Mouse (Mus musculus) midbrain, embryonic 16.5 days (tissue): ENCODE measurements at regions not wholly inside any gene's neighbourhood (a gene's known extent, or its start where the extent isn't known, plus 50 kb on each side); places are given as distances from the start of the nearest gene placed in this dataset.

Experiments used
- ATAC-seq: fragments of 200-750 bp; cut with Nextera tagmentation; 2 replicates; pipeline ENCODE4 v1.8.0; 2017; ENCODE audit warnings: moderate TSS enrichment
- H3K27ac ChIP-seq: fragments of 300-500 bp; sonication (generic); 2 replicates; pipeline ENCODE4 v1.5.1; 2014; ENCODE audit warnings: mild to moderate bottlenecking, low read length, mixed read lengths
- H3K27me3 ChIP-seq: fragments of 300-500 bp; sonication (generic); 2 replicates; pipeline ENCODE4 v1.6.1; 2014; ENCODE audit warnings: low read depth, low read length, mixed read lengths; ENCODE audit not compliant: control insufficient read depth, insufficient read depth
- H3K36me3 ChIP-seq: fragments of 300-500 bp; sonication (generic); 2 replicates; pipeline ENCODE4 v1.6.1; 2014; ENCODE audit warnings: mild to moderate bottlenecking, low read length, moderate library complexity, mixed read lengths; ENCODE audit not compliant: control insufficient read depth, insufficient read depth
- H3K4me1 ChIP-seq: fragments of 300-500 bp; sonication (generic); 2 replicates; pipeline ENCODE4 v1.6.1; 2014; ENCODE audit warnings: mild to moderate bottlenecking, low read length, mixed read lengths; ENCODE audit not compliant: control insufficient read depth, insufficient read depth
- H3K4me2 ChIP-seq: fragments of 300-500 bp; sonication (generic); 2 replicates; pipeline ENCODE4 v1.6.1; 2014; ENCODE audit warnings: mild to moderate bottlenecking, low read length, mixed read lengths
- H3K4me3 ChIP-seq: fragments of 300-500 bp; sonication (generic); 2 replicates; pipeline ENCODE4 v1.5.1; 2014; ENCODE audit warnings: low read depth, mild to moderate bottlenecking, low read length, moderate library complexity, mixed read lengths
- H3K9ac ChIP-seq: fragments of 300-500 bp; sonication (generic); 2 replicates; pipeline ENCODE4 v1.6.1; 2014; ENCODE audit warnings: low read depth, low read length, mixed read lengths
- H3K9me3 ChIP-seq: fragments of 300-500 bp; sonication (generic); replicated peaks from 2 replicates; pipeline ENCODE4 v1.6.1; 2014; ENCODE audit warnings: mild to moderate bottlenecking, low read length, mixed read lengths; ENCODE audit not compliant: control insufficient read depth, poor library complexity, severe bottlenecking
- WGBS: fragments of 180-500 bp; shearing (Covaris S2); extraction: QIAGEN DNeasy Blood & Tissue Kit; methylation state at CpG from one replicate; pipeline ENCODE4 v1.1.7; 2014; 5-methylcytosine and 5-hydroxymethylcytosine counted together

DNA sequence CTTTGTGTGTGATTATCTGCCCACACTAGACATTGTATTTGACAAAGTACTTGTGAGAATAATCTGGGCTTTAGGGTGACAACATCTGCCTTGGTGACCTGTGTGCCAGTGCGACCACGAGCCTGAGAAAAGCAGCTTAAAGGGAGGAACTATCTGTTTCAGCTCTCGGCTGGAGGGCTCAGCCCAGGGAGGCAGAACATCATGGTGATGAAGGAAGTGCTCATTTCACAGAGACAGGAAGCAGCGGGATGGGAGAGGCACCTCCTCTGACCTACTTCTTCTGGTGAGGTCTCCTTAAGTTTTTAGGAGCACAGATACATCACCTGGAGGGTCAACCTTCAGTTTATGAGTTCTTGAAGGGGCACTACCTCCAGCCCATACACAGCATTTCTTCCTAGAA, 89.8 kb downstream of the Kif26a start:
- 45% methylated on average over 4 of the region's 4 CpGs for WGBS
- peaks cover 13% of the 10 kb centered on the region for H3K4me1 ChIP-seq

DNA sequence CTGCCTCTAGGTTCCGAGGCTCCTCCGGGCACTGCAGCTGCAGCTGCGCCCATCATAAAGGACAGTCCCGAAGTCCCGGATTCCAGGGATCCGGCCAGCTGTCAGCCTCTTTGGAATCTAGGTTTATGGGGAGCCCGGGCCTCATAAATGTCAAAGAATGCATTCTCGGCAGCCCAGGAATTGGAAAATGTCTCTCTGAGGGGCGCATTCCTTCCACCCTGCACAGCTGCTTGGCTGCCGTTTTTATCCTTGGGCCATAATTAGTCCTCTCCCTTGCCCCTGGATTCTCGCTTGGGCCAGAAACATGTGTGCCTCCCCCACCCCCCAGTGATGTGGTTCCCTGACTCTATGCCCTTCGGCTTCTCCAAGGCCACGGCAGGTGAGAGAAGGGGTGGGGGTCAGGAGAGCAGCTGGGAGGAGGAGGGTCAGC, 91.1 kb downstream of the Kif26a start:
- WGBS, result 45% methylated on average over 13 of the region's 13 CpGs
- Histone ChIP-seq H3K4me2 (no peak overlapping the region), H3K9ac (no peak overlapping the region), H3K36me3 (no peaks in the 10 kb centered on the region), H3K27me3 (no peaks in the 10 kb centered on the region), H3K27ac (no peak overlapping the region), H3K4me3 (no peak overlapping the region), H3K9me3 (no peaks in the 10 kb centered on the region), H3K4me1 (peaks cover 18% of the 10 kb centered on the region)
- no peak for ATAC-seq

More for the DNA sequence above, 89.8 kb downstream of the Kif26a start:
- no peak for ATAC-seq
- H3K27ac ChIP-seq, result no peak overlapping the region
- H3K4me3 ChIP-seq, result no peak overlapping the region
- H3K36me3 ChIP-seq, result no peaks in the 10 kb centered on the region
- no peaks in the 10 kb centered on the region for H3K27me3 ChIP-seq
- H3K4me2 ChIP-seq, result no peak overlapping the region
- H3K9ac ChIP-seq, result no peak overlapping the region
- H3K9me3 ChIP-seq, result no peaks in the 10 kb centered on the region

GRCm38 (mm10) chr12:112238834-112239233, 92.8 kb downstream of the Kif26a start:
- no peak overlapping the region for H3K4me3 ChIP-seq
- no peak overlapping the region for H3K9ac ChIP-seq
- no peaks in the 10 kb centered on the region for H3K9me3 ChIP-seq
- H3K36me3 ChIP-seq, result no peaks in the 10 kb centered on the region
- 8% methylated on average over 7 of the region's 7 CpGs for WGBS
- peaks cover 20% of the 10 kb centered on the region for H3K4me1 ChIP-seq
- H3K27me3 ChIP-seq, result no peaks in the 10 kb centered on the region
- no peak overlapping the region for H3K4me2 ChIP-seq
- H3K27ac ChIP-seq, result 0 out of 2 replicates have a peak overlapping the region, but pooled peaks have one; percentile 19
- ATAC-seq, result no peak

GRCm38 (mm10) chr12:112241740-112242171, 95.7 kb downstream of the Kif26a start:
- 9% methylated on average over 3 of the region's 3 CpGs for WGBS
- peak; percentile 40; the same call in 1 of the 2 replicates for ATAC-seq
- H3K9me3 ChIP-seq, result no peaks in the 10 kb centered on the region
- H3K4me1 ChIP-seq, result peaks cover 20% of the 10 kb centered on the region
- H3K36me3 ChIP-seq, result no peaks in the 10 kb centered on the region
- no peak overlapping the region for H3K9ac ChIP-seq
- no peaks in the 10 kb centered on the region for H3K27me3 ChIP-seq
- H3K4me2 ChIP-seq, result no peak overlapping the region
- H3K27ac ChIP-seq, result peak overlapping the region; percentile 31; the same call in 1 of the 2 replicates
- no peak overlapping the region for H3K4me3 ChIP-seq

DNA sequence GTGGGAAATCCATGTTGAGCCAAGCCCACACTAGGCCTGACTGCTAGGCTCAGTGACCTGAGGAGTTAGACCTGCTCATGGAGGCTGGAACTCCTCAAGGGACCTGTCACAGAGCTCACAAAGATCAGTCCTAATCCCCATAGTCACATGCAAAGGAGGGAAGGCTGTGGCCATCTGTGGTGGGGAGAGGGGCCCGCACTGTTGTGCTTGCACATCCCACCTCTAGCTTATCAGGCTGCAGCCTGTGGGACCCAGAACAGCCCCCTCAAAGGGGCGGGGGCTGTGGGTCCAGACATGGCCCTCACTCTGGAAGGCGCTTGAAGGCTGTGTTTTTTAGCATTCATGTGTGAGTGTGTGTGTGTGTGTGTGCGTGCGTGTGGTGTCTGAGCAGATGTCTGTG, 97.2 kb downstream of the Kif26a start:
- no peak for ATAC-seq
- Histone ChIP-seq H3K4me2 (no peak overlapping the region), H3K9me3 (no peaks in the 10 kb centered on the region), H3K27me3 (no peaks in the 10 kb centered on the region), H3K27ac (no peak overlapping the region), H3K36me3 (no peaks in the 10 kb centered on the region), H3K4me1 (peaks cover 15% of the 10 kb centered on the region), H3K9ac (no peak overlapping the region), H3K4me3 (no peak overlapping the region)
- WGBS, result 55% methylated on average over 5 of the region's 5 CpGs

DNA sequence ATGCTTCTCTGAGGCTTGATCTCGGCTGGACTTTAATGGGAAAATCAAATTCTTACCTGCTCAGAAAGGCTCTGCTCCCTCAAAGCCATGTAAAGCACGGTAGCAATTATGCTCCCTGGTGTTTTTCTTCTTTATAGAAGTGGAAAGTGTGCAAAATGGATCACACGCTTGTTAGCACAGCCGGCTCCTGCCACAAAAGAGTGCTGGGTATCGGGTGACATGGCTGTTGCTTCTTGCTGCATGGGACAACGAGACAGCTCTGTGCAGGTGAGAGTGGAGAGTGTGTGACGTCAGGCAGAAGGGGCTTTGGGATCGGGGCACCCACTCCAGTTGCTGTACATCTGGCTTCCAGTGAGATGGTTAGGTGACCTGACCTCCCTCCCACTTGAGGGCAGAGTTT, 104.9 kb downstream of the Kif26a start:
- no peak overlapping the region for H3K4me3 ChIP-seq
- H3K36me3 ChIP-seq, result no peaks in the 10 kb centered on the region
- no peaks in the 10 kb centered on the region; the same call in 1 of the 2 replicates for H3K27me3 ChIP-seq
- H3K9me3 ChIP-seq, result no peaks in the 10 kb centered on the region
- no peak overlapping the region for H3K27ac ChIP-seq
- no peak overlapping the region for H3K4me2 ChIP-seq
- 31% methylated on average over 8 of the region's 8 CpGs for WGBS
- no peak for ATAC-seq
- peaks cover 9% of the 10 kb centered on the region; the same call in 1 of the 2 replicates for H3K4me1 ChIP-seq
- H3K9ac ChIP-seq, result no peak overlapping the region

DNA sequence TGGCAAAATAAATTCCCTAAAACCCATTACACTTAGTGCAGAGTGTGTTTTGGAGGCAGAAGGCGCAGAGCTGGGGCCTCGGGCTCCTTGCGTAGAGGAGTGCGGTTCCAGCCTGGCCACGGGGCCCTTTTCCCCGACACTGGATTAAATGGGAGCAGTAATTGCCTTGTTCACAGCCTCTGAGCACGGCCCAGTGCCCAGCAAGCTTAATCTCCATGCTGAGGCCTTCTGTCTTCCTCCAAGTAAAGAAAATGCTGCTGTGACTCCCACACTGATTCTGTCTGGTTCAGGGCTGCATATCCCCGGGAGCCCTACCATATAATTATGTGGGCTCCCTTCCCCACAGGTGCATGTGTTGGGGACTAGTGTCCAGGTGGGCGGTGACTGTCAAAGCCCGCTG, 107.5 kb downstream of the Kif26a start:
- Histone ChIP-seq H3K27me3 (no peaks in the 10 kb centered on the region; the same call in none of the 2 replicates), H3K4me1 (peaks cover 9% of the 10 kb centered on the region; the same call in 1 of the 2 replicates), H3K36me3 (no peaks in the 10 kb centered on the region), H3K4me3 (no peak overlapping the region), H3K9ac (0 out of 2 replicates have a peak overlapping the region, but pooled peaks have one; percentile 26), H3K4me2 (no peak overlapping the region), H3K9me3 (no peaks in the 10 kb centered on the region), H3K27ac (peak overlapping the region; percentile 37; the same call in 1 of the 2 replicates)
- 0 out of 2 replicates have a peak, but pooled peaks have one; percentile 56 for ATAC-seq
- WGBS, result 33% methylated on average over 10 of the region's 10 CpGs

DNA sequence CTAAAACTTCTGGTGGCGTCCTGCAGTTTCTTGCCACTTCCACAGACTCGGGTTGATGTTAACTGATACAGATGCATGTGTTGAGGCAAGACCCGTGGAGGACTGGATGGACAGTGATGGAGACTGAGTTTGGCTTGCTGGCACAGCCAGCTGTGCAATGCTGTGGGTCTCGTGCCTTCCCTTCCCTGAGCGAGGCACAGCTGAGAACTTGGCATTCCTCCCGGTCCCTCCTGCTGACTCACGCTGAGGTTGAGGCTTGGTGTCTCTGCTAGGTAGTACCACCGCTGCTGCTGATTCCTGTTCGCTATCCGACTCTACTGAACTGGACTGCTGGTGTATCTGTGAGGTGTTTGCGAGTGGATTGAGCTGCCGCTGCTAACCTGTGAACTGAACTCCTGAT, 109.2 kb downstream of the Kif26a start:
- no peak for ATAC-seq
- Histone ChIP-seq H3K4me1 (peaks cover 9% of the 10 kb centered on the region; the same call in 1 of the 2 replicates), H3K36me3 (no peaks in the 10 kb centered on the region), H3K9me3 (no peaks in the 10 kb centered on the region), H3K27me3 (no peaks in the 10 kb centered on the region; the same call in 1 of the 2 replicates), H3K4me2 (no peak overlapping the region), H3K9ac (no peak overlapping the region), H3K4me3 (no peak overlapping the region), H3K27ac (no peak overlapping the region)
- 90% methylated on average over 12 of the region's 12 CpGs for WGBS

- Histone ChIP-seq H3K27ac (no peak overlapping the region), H3K27me3 (no peaks in the 10 kb centered on the region; the same call in 1 of the 2 replicates), H3K9me3 (no peaks in the 10 kb centered on the region), H3K36me3 (no peaks in the 10 kb centered on the region), H3K9ac (no peak overlapping the region), H3K4me1 (peaks cover 4% of the 10 kb centered on the region; the same call in 1 of the 2 replicates), H3K4me2 (no peak overlapping the region), H3K4me3 (no peak overlapping the region)
- no peak for ATAC-seq
- 17% methylated on average over 11 of the region's 11 CpGs for WGBS
These were observed 111.7 kb downstream of the Kif26a start for GRCm38 (mm10) chr12:112257691-112258090.
